Mouse (Mus musculus) neutrophil, adult 5-6 weeks (primary cell): ENCODE results near the gene Scaf8. TPM values are rescaled to one million over a fixed set of nuclear protein-coding genes. Genes with fewer than 3 reads are reported as not detected.

Experiments used
- ATAC-seq: fragments of 151-379, 151-347 bp; 2 replicates; pipeline ENCODE4 v1.8.0; 2017; ENCODE audit warnings: mild to moderate bottlenecking, moderate TSS enrichment; ENCODE audit not compliant: insufficient number of reproducible peaks, poor library complexity, low FRiP score, severe bottlenecking; ENCODE audit errors: extremely low read depth
- total RNA-seq: library from RNA; stranded (forward); fragments of 200-1000 nt; gene quantifications from 2 replicates; pipeline ENCODE4 v1.2.3, GENCODE M21; 2017

The Scaf8 gene
- total RNA-seq, 1 experiment from 2014 or later: 88.1 TPM

GRCm38 (mm10) chr17:3232626-3233025 lies 117.9 kb downstream of the Scaf8 start:
- ATAC-seq: no peak

GRCm38 (mm10) chr17:3243672-3244071 lies 128.9 kb downstream of the Scaf8 start:
- no peak for ATAC-seq

- no peak for ATAC-seq
Measured at GRCm38 (mm10) chr17:3244881-3245739, 130.3 kb downstream of the Scaf8 start.

GRCm38 (mm10) chr17:3246665-3247370 lies 132.0 kb downstream of the Scaf8 start:
- no peak for ATAC-seq

Other genes with a start within 250 kb of the Scaf8 start
- gene Tiam2, start 211.6 kb downstream of the Scaf8 start, total RNA-seq: 11.2 and 12.2 TPM in 2 replicates